In genomic region chr12:38779186-38779777, GRCm38 (mm10) we compare ENCODE assay signal across 8 mouse cellular contexts. TPM values are rescaled to one million over a fixed set of nuclear protein-coding genes. Genes with fewer than 3 reads are reported as not detected.
A peak's percentile ranks its signal among the peaks of the same experiment; 100 is the strongest.
DNase-seq lines count a peak whose midpoint lies in the region; ATAC-seq lines count a peak whose summit lies in the region.

TSS of gene Etv1 (plus strand) at chr12:38779380.

- ATAC-seq in erythroblast, adult 5-6 weeks (replicated peaks; ENCODE audit: low FRiP score, poor library complexity, severe bottlenecking), result no peak
- ATAC-seq in megakaryocyte-erythroid progenitor cell, adult 5-6 weeks (replicated peaks; ENCODE audit: low FRiP score, low TSS enrichment, poor library complexity, severe bottlenecking), result peak; percentile 9; the same call in 1 of the 2 replicates

- peaks cover 13% of the 10 kb centered on the region for H3K4me1 ChIP-seq in erythroblast, embryonic 14.5 days (ENCODE audit: control insufficient read depth)

- no peaks in the 10 kb centered on the region for H3K9me3 ChIP-seq in erythroblast, embryonic 14.5 days (ENCODE audit: control insufficient read depth, low read length)

- no peaks in the 10 kb centered on the region for H3K36me3 ChIP-seq in erythroblast, embryonic 14.5 days (ENCODE audit: control insufficient read depth)

- peak within 1 kb of the TSS; percentile 49 for H3K4me3 ChIP-seq in erythroblast, embryonic 14.5 days (replicated peaks)

- peaks cover 23% of the 10 kb centered on the region for H3K27me3 ChIP-seq in erythroblast, embryonic 14.5 days (ENCODE audit: control insufficient read depth)

- intact Hi-C loops in gastrocnemius, postnatal 36 days (cut with DNase I), result no loop called here
- intact Hi-C loops in left cerebral cortex, postnatal 4 days (cut with DNase I), result no loop called here

- peak; percentile 62 to 63 for DNase-seq in cerebellum, postnatal 10 days
- peak; percentile 5 to 35 for DNase-seq in gastrocnemius, postnatal 36 days
- peak; percentile 56 for DNase-seq in induced T-regulatory cell, adult 2 months (ENCODE audit: low read depth)
- peak; percentile 51 for DNase-seq in left cerebral cortex, postnatal 4 days
- peak; percentile 35 for DNase-seq in right cerebral cortex, postnatal 4 days

RNA-seq across cellular contexts. Expression of gene Etv1, which starts in this region (rescaled TPM):
- polyA plus RNA-seq in erythroblast, embryonic 14.5 days (2012), result not detected in 2 replicates
- 0.38 and 0.84 TPM in 2 replicates for total RNA-seq in erythroblast, adult 5-6 weeks (2015; ENCODE audit: low replicate concordance)
- total RNA-seq in erythroblast, adult 5-6 weeks (2017; ENCODE audit: low replicate concordance), result 1.0 and 1.7 TPM in 2 replicates
- total RNA-seq in gastrocnemius, postnatal 36 days (2021), result 1 to 10 TPM; 6.1 to 6.6 TPM
- 10 to 100 TPM; 52.5 to 53.3 TPM for total RNA-seq in left cerebral cortex, postnatal 4 days (2021)
- not detected in 2 replicates for total RNA-seq in megakaryocyte-erythroid progenitor cell, adult 5-6 weeks (2014; fragmentation: Nextera tagmentation)
- not detected in 2 replicates for total RNA-seq in megakaryocyte-erythroid progenitor cell, adult 5-6 weeks (2017)

Comparison
In these comparisons a context has a peak if more than half of its experiments do, and no peak if none do; other contexts are left out.
1. RNA of gene Etv1 (total RNA-seq): 52.5 to 53.3 TPM in left cerebral cortex, postnatal 4 days; 6.1 to 6.6 TPM in gastrocnemius, postnatal 36 days, 0.38 to 1.7 TPM in erythroblast, adult 5-6 weeks and not detected in megakaryocyte-erythroid progenitor cell, adult 5-6 weeks; every median in the first group is over 4 times any median in the second.
2. Peak in ATAC-seq in megakaryocyte-erythroid progenitor cell, adult 5-6 weeks; RNA of the gene not detected or under 1 TPM.
3. Peak in every context shown above with its lines, with median percentiles within 50 percentile points of each other: DNase-seq.